Mouse (Mus musculus) kidney, adult 2 months (tissue): ENCODE measurements at regions not wholly inside any gene's neighbourhood (a gene's known extent, or its start where the extent isn't known, plus 50 kb on each side); places are given as distances from the start of the nearest gene placed in this dataset.

Source experiments
- CTCF ChIP-seq: fragments of 200-500 bp; conservative IDR thresholded peaks from 2 replicates; pipeline ENCODE4 v1.5.1; 2011; ENCODE audit warnings: low read depth, mild to moderate bottlenecking, control low read depth, low read length, moderate library complexity, mixed read lengths; ENCODE audit not compliant: insufficient read depth, insufficient read length
- POLR2A ChIP-seq: fragments of 200-500 bp; IDR thresholded peaks from one replicate; pipeline ENCODE4 v1.6.1; 2011; ENCODE audit warnings: low read depth, low read length, control low read depth

- no peak for TF ChIP-seq CTCF
- TF ChIP-seq POLR2A: no peak
Measured at GRCm38 (mm10) chr3:69649561-69649960, 50.8 kb upstream of the B3galnt1 start.
